Mouse (Mus musculus): ENCODE data around the gene Ube2cbp.

The Ube2cbp gene

DNA sequence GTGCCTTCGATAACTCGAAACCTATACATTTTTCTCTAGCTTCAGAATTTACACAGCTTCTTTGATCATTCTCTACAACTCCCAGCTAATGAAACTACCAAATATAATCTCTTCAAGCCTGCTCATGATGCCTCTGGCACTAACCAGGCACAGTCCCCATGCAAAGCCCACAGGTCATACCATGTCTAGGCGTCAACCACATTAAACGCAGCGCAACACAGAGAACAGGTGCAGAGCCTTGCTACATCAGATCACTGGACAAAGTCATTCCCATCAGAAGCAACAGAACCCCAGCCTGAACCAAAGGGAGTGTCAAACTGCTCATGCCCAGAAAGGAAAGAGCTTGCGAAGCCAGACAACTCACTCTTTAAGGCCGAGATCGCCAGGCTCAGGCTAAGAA, 28.1 kb downstream of the Ube2cbp start:
- in situ Hi-C loops (cut with MboI, MseI), result loop anchor here (25.0 kb wide), 1 partner anchor 299 kb away; no protein-coding TSS in a partner anchor

- in situ Hi-C loops (cut with MboI, MseI), result loop anchor here (25.0 kb wide), 1 partner anchor 298 kb away; no protein-coding TSS in a partner anchor
These were observed 29.2 kb downstream of the Ube2cbp start for GRCm38 (mm10) chr9:86435510-86435909.

DNA sequence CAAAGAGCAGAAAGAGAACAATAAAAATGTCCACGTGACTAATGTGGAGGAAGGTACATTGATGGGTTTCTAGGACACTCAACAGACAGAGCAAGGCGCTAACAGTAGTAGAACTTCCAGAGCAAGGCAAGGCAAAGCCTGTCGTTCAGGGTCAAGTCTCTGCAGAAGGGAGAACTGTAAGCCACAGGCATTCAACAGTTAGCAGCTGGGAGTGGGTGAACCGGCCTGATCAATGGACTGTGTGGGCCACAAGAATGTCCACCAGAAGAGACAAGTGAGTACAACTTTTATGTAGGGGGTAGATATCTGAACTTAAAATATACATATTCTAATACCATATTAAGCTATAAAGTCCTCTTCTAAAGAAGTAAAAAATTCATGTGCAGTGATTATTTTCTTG, 41.4 kb downstream of the Ube2cbp start:
- in situ Hi-C loops (cut with MboI, MseI), result loop anchor here (5.0 to 10.0 kb wide), 3 partner anchors 66 to 1059 kb away; no protein-coding TSS in a partner anchor

- in situ Hi-C loops (cut with MboI, MseI), result no loop called here
These were observed 45.4 kb downstream of the Ube2cbp start for GRCm38 (mm10) chr9:86419366-86419765.

DNA sequence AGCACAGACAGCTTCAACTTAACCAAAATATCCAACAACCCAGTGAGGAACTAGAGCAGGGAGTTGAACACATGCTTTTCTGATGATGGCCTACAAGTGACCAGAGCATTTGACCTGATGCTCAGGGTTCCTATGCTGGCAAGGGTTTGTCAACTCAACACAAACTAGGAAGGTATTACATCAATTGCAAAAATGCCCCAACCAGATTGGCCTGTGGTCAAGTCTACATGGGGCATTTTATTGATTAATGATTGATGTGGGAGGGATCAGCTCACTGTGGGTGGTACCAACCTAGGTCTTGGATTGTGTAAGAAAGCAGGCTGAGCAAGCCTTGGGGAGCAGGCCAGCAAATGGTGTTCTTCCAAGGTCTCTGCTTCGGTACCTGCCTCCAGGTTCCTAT, 46.8 kb downstream of the Ube2cbp start:
- in situ Hi-C loops (cut with MboI, MseI), result no loop called here

DNA sequence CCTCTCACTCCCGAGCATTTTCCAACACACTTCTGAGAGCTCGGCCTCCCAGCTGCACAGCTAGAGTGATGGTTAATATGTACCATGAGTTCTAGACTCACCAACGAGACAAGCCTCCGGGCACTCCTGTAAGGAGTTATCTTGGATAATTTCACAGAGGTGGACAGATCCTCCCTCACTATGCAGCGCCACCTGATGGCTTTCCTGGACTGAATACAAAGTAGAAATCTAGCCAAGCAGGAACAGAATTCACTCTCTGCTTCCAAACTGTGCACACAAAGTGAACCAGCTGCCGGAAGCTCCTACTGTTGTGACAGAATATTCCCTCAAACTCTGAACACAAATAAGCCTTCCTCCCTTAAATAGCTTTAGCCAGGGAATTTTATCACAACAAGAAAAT, 69.0 kb downstream of the Ube2cbp start:
- in situ Hi-C loops (cut with MboI, MseI), result no loop called here

- in situ Hi-C loops (cut with MboI, MseI), result no loop called here
These were observed 69.7 kb downstream of the Ube2cbp start for GRCm38 (mm10) chr9:86395012-86395411.

DNA sequence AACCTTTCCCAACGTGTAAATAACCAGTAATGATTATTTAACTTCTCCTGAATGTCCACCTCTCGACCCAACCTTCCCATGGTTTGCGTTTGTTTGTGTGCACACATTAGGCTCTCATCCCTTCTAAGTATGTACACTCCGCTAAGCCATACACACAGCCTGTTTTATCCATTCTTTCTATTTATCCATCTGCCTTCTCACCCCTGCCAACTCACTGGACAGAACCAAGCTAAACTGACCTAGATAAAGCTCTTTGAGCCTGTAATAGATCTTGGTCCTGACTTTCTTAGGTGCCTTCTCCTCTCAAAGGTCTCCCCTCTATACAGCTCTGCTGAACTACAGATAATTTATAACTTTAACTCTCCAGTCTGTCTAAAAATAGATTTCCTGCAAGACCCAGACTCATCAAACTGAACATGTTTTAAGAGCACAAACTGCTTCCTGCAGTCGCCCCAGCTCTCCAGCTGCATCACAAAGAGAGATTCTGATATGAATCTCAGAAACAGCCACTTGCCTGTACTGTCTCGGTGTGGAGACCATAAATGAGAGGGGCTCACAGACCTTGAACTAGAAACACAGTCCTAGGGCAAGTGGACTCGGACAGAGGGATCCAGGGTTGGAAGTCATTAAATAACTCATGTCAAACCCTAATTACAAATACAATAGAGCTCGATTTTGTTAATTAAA, 71.0 kb downstream of the Ube2cbp start:
- in situ Hi-C loops (cut with MboI, MseI), result no loop called here

DNA sequence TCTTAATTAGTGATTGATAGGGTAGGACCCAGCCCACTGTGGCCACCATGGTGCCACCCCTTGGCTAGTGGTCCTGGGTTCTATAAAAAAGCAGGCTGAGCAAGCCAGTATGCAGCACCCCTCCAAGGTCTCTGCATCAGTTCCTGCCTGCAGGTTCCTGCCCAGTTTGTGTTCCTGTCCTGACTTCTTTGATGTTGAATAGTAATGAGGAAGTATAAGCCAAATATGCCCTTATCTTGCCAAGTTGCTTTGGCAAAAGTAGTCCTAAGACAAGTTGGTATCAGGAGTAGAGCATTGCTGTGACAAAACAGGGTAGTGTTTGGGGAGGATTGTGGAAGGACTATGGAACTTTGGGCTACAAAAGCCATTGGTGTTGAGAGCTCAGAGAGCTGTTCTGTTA, 73.3 kb downstream of the Ube2cbp start:
- in situ Hi-C loops (cut with MboI, MseI), result no loop called here

DNA sequence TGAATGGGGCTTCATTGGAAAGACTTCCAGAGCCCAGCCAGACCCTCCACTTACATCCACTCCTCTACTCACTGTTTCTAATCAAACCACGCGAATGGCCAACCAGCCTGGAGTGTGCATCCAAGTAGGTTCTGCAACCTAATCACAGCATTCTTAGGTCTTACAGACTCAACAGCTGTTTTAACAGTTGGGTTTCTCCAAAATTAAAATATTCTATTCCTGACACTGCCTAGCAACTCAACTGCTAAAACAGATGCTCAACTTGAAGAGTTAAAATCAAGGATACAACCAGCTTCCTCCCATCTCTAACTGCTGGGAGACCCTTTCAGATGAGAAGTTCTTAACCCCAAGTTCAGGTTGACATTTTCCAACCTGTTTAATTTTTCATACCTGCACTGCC, 74.0 kb downstream of the Ube2cbp start:
- in situ Hi-C loops (cut with MboI, MseI), result no loop called here

DNA sequence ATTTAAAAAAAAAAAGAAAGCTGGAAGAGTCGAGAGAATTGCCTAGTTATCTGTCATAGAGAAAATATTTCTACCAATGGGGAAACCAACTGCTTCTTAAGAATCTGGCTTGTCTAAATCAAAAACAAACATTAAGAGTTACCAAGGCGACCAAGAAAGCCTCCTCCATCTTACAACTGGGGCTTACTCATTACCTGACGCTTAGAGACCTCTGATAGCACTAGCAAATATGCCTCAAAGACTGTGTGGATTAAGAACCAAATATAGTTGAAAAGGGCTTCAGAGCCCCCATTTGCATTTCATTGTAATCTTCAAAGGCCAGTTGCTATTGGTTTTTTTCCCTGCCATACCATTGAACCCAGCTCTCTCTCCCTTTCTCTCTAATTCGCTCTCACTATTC, 76.2 kb downstream of the Ube2cbp start:
- in situ Hi-C loops (cut with MboI, MseI), result no loop called here

GRCm38 (mm10) chr9:86376923-86377322, 87.8 kb downstream of the Ube2cbp start:
- in situ Hi-C loops (cut with MboI, MseI), result no loop called here

DNA sequence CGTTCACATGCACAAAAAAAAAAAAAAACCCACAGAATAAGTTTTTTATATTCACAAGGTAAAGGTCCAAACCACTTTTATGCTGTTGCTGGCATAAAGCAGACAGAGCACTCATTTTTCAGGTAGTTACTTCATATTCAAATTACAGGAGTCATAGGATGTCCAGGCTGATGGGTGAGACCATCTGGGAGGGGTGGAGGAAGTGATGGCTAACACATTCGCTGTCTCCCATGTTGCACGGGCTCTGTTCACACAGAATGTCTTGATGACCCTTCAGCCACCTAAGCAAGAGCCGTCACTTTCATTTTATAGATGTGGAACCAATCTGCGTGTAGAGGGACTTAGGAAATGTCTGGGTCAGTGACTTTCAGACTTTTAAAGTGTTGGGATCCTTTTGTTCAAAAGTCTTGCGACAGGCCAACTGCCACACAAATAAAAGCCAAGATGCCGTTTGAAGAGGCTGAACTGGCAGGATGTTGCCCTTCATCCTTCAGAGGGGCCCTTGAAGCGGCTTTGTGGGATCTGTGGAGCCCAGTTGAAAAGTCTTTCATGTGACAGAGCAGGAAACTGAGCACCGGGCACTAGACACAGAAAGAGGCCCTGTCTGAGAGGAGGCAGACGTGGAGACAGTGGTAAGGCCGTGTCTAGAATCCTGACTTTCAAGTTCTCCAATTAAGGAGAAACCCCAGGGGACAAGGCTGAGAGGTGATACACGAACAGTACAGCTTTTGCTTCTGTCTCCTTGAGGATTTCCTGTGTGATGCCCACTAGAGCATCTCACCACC, 91.8 kb downstream of the Ube2cbp start:
- in situ Hi-C loops (cut with MboI, MseI), result no loop called here

GRCm38 (mm10) chr9:86369208-86369607, 95.5 kb downstream of the Ube2cbp start:
- in situ Hi-C loops (cut with MboI, MseI), result no loop called here

- in situ Hi-C loops (cut with MboI, MseI), result no loop called here
These were observed 104.2 kb downstream of the Ube2cbp start for GRCm38 (mm10) chr9:86360536-86360935.

- in situ Hi-C loops (cut with MboI, MseI), result loop anchor here (5.0 kb wide), 1 partner anchor 66 kb away; no protein-coding TSS in a partner anchor
These were observed 108.9 kb downstream of the Ube2cbp start for GRCm38 (mm10) chr9:86355851-86356250.

- in situ Hi-C loops (cut with MboI, MseI), result no loop called here
These were observed 113.3 kb downstream of the Ube2cbp start for GRCm38 (mm10) chr9:86351491-86351890.

DNA sequence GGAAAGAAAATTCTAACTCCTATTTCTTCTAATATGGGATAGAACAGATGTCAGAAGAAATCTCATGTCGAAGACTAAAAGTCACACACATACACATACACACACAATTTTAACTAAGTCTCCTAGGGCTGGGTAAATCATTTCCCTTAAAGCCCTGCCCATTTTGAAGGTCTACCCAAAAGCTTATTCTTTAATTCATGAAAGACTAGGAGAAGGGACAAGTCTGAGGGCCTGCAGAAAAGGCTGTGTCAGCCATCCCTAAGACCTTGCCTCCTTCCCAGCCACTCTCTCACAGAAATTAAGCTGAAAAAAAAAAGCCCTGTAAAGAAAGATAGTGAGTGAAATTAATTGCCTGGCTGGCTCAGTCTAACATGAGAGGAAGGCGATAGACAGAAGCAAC, 128.0 kb downstream of the Ube2cbp start:
- in situ Hi-C loops (cut with MboI, MseI), result no loop called here

DNA sequence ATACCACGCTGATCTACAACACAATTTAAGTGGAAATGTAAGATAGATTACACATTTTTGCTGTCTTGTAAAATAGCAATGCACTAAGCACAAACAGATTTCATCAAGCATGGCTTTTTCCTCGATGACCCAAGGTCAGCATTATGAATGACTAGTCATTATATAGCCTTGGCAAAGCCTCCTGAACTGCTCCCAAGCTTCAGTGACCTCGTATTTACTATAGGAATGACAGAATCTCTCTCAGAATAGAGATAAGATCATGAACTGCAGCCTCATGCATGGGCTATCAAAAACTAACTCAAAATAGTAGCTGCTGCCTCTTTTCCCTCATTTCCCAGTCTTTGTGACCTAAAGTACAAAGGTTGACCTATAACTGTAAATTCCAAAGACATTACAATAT, 128.4 kb downstream of the Ube2cbp start:
- in situ Hi-C loops (cut with MboI, MseI), result no loop called here

DNA sequence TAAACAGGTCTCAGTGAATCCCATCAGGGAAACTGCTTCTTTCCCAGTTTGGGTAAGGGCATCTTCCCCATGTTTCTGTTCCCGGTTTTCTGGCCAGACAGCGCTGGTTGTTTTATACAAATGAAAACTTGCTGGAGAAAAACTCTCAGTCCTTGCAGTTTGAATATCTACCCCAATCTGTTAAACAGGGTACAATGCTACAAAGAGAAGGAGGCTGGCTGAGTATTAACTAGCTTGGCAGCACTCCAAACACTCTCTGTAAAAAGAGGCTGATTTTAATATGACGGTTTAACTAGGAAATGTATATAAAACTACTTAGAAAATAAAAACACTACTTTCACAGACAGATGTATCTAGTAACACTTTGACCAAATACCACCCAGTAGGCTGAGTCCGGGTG, 129.2 kb downstream of the Ube2cbp start:
- in situ Hi-C loops (cut with MboI, MseI), result no loop called here

DNA sequence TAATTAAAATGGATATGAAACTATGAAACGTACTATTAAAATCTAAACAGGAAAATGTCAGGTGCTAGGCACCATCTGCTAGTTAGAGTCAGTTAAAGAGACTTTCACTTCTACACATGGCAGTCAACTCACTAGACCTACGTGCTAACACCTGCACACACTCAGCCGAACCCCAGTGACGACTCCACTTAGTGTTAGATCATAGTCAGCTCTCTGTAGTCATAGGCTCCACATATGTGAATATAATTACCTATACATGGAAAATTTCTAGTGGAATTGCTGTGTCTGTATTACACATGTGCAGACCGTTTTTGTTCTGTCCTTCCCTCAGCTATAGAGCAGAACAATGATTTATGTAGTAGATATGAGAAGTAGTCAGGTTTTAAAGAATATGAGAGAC, 130.4 kb downstream of the Ube2cbp start:
- in situ Hi-C loops (cut with MboI, MseI), result no loop called here

- in situ Hi-C loops (cut with MboI, MseI), result no loop called here
These were observed 134.2 kb downstream of the Ube2cbp start for GRCm38 (mm10) chr9:86330591-86330990.

DNA sequence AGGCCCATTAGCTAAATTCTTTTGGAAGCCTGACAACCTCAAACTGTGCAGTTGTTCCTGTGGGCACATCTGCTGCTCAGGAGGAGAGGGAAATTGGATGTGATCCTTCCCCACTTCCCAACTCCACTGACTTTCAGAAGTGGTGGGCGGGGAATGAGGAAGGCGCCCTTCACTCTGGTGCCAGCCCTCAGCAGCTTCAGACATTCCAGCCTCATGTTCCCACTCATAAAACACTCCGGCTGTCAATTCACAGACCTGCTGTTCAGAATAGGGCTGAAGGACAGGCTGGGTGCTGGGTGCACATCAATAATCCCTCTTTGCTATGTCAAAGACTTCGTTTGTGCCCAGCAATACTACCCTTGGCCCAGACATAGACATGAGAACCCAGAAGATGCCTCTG, 136.5 kb downstream of the Ube2cbp start:
- in situ Hi-C loops (cut with MboI, MseI), result no loop called here
